Mouse (Mus musculus) lung, postnatal 25 days (tissue): ENCODE results near the gene Cdsn.
"Not testable (repeated sequence)": the region's sequence is repeated elsewhere in the genome, so short reads cannot be mapped to it uniquely, and the experiment has no call there.

Experiments used
- DNase-seq: peaks from one replicate; pipeline ENCODE4 v3.0.0; 2022; ENCODE audit warnings: low spot score

Gene Cdsn

GRCm38 (mm10) chr17:35551881-35552414, at the start of gene Cdsn:
Gene Cdsn (plus strand): TSS chr17:35552128.
- no peak for DNase-seq

- no peak for DNase-seq
Observed at GRCm38 (mm10) chr17:35502226-35502625, 49.7 kb upstream of the Cdsn start.

DNA sequence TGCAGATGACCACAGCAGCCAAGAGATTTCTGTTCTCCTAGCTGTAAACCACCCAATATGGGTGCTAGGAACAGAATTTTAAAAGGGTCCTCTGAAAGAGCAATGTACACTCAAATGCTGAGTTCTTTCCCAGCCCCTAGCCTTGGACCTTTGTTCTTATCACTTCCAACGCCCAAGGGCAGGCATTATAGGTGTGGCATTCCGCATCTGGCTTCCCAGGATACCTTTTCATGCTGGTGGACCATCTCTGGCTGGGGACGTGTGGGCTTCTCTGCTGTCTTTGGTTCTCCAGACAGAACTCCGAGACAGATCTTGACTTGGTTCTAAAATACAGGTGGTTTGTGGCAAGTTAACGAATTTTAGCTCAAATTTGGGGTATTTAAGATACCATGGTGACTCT, 49.2 kb upstream of the Cdsn start:
- DNase-seq, result no peak

- DNase-seq, result no peak
Observed at GRCm38 (mm10) chr17:35503849-35504248, 48.1 kb upstream of the Cdsn start.

DNA sequence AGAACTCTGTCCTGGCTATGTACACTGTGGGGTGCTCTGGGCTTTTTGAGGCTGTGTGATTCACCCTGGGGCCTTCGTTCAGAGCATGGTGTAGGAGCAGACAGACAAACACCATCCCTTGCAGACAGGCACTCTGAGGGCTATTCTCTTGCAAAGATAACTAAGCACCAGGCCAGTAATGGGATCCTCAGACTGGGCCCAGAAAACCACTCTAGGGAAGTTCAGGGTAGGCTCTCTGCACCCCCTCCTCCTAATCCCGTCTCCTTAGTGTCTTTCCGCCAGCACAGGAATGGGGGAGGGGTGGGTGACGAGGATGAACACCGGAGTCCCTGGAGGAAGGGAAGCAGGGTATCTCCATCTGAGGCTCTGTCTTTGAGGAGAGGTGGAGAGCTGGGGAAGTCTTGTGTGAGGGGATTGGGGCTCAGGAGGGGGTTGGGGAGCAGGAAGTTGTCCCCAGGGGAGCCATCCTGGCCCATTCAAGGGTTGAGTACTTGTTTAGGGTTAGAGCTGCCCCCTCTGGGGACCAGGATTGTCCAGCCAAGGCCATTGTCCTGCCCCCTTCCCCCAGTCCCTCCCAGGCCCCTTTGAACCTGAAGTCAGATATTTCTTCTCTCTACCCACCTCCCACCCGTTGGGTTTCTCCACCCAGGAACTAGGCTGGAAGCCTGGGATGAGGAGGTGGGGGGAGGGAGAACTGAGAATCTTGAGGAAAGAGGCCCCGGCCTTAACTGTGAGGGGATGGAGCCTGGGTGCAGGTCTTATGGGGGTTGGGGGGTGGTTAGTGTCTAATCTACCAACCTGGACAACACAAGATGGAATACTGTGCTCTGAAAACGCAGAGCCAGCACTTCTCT, 47.1 kb upstream of the Cdsn start:
- no peak for DNase-seq

- DNase-seq, result no peak
Observed at GRCm38 (mm10) chr17:35505776-35506175, 46.2 kb upstream of the Cdsn start, which contains the start of gene Pou5f1. Gene Pou5f1 (plus strand): TSS chr17:35506018.

- DNase-seq, result no peak
Observed at GRCm38 (mm10) chr17:35506881-35507280, 45.0 kb upstream of the Cdsn start.

GRCm38 (mm10) chr17:35507556-35508260, 44.2 kb upstream of the Cdsn start:
- DNase-seq, result no peak

DNA sequence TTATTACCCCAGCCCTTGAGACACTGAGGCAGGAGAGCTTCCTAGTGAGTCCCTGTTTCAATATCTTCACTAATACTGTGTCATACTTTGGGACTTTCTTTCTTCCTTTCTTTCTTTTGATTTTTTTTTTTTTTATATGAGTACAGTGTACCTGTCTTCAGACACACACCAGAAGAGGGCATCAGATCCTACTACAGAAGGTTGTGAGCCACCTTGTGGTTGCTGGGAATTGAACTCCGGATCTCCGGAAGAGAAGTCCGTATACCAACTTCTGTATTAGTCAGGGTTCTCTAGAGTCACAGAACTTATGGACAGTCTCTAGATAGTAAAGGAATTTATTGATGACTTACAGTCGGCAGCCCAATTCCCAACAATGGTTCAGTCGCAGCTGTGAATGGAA, 43.6 kb upstream of the Cdsn start:
- not testable (repeated sequence) for DNase-seq

DNA sequence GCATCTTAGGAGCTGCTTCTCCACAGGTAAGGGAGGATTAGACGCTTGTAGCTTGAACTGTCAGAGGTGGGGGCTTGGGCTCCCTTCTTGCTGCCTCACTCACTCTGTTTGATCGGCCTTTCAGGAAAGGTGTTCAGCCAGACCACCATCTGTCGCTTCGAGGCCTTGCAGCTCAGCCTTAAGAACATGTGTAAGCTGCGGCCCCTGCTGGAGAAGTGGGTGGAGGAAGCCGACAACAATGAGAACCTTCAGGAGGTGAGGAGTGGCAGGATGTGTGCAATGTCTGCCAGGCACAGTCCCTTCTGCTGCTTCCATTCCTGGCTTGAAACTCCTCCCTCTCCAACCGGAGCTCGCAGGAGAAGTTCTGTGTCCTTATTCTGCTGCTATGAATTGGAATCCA, 42.6 kb upstream of the Cdsn start:
- peak; percentile 32 for DNase-seq

- no peak for DNase-seq
Observed at GRCm38 (mm10) chr17:35512916-35513626, 38.9 kb upstream of the Cdsn start.

GRCm38 (mm10) chr17:35513886-35514285, 38.0 kb upstream of the Cdsn start:
- peak; percentile 76 for DNase-seq

- DNase-seq, result no peak
Observed at GRCm38 (mm10) chr17:35514756-35515155, 37.2 kb upstream of the Cdsn start.

- no peak for DNase-seq
Observed at GRCm38 (mm10) chr17:35515911-35516640, 35.9 kb upstream of the Cdsn start.

DNA sequence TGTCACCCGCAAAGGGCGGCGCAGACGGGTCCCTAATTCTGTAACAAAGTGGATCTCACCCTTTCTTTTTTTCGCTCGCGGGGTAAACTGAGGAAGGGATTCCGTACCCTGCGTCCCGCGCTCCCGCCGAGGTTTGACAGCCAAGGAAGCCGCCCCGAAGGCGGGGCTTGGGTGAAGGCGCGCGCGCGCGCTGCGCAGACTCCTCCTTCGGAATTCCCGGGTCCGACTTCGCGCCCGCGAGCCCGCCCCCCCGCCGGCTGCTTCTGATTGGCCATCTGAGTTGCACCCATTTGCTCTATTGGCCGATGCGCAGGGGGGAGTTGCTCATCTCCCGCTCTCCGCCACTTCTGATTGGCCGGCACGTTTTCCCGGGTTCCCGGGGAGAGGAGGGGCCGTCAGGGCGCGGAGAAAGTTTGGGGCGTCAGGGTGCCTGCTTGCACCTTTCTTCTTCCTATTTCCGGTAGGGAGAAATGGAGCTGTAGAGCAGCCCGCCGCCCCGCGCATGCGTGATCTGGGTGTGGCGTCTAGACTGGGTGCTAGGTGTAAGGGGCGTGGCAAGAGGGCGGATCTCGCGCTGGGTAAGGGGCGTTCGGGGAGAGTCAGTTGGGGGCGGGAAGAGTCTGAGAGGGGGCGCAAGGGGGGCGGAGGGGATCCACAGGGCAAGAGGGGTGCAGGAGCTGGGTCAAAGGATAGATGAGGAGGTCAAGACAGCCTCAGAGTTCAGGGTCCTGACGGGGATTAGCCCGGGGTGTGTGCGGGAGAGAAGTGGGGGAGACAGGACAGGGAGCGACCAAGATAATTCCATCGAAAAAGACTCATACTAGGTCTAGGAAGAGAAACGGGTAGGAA, 35.1 kb upstream of the Cdsn start, which contains the start of the genes Tcf19 and Cchcr1:
TSS of gene Tcf19 (minus strand) at position 173 of the 849 bp plus-strand sequence.
TSS of gene Cchcr1 (plus strand) at position 449 of the 849 bp plus-strand sequence.
- DNase-seq, result peak; percentile 97

DNA sequence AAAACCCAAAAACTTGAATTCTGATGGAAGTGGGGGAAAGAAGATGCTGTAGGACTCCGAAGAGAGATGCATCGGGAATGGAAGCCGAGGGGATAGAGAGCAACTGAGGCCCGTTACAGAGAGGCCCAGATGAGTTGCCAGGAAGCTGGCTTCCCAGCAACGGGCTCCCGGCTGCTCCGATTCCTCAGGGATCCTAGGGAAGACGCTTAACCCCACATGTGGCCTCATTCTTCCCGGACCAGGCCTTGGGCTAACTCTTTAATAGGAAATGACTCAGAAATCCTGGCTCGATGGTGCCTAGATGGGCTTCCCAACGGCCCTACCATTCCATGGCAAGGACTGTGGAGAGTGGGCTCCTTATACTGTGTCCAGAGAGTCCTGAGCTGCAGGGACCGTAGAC, 34.4 kb upstream of the Cdsn start:
- no peak for DNase-seq

- no peak for DNase-seq
Observed at GRCm38 (mm10) chr17:35524354-35524753, 27.6 kb upstream of the Cdsn start.

DNA sequence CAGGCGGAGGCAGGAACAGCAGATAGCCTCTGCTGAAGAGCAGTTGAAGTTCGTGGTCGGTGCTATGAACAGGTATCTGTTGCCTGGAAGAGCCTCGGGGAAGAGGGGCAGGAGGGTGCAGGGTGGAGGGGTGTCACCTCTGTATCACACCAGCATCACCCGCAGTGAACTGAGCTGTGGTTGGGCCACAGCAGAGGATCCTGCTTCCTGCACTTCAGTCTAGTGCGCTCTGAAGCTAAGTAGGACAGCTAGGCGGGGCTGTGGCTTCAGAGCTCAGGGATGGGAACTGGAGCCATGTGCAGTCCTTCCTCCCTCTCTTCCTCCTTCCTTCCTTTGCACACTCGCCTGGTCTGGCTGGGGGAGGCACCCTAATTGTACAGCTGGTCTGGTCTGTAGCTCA, 25.3 kb upstream of the Cdsn start:
- DNase-seq, result no peak

DNA sequence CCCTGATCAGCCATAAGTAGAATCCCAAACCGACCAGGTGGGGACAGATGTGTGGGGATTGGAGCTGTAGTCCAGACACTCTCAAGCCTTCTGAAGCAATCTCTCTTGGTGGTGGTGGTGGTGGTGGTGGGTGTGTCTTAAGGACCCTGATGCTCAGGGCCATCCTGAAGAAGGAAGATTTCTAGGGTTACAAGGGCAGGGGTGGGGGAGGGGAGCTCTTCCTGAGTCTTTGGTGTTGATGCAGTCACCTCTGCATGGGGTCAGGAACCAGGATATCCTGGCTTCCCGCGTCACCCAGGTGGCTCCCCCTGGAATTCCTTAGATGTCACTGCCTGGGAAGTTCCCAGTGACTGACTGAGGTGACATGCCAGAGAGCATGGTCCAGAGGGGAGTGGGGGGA, 19.6 kb upstream of the Cdsn start:
- DNase-seq, result no peak

- no peak for DNase-seq
Observed at GRCm38 (mm10) chr17:35532901-35533300, 19.0 kb upstream of the Cdsn start, which contains the start of gene Psors1c2. Gene Psors1c2 (plus strand): TSS chr17:35533201.
